Mouse (Mus musculus) C2C12 (cell line): ENCODE data around the gene Gm20388.
A peak's percentile ranks its signal among the peaks of the same experiment; 100 is the strongest.

ENCODE experiments used
- CTCF ChIP-seq: IDR thresholded peaks from one replicate; pipeline ENCODE4 v1.5.1; 2011; ENCODE audit not compliant: control insufficient read depth, insufficient read depth, insufficient read length
- MYOD1 ChIP-seq: IDR thresholded peaks from one replicate; pipeline ENCODE4 v1.6.1; 2011; ENCODE audit warnings: low read depth; ENCODE audit not compliant: control insufficient read depth, insufficient read length

GRCm38 (mm10) chr8:122259351-122259750, 2348.7 kb downstream of the Gm20388 start:
- TF ChIP-seq CTCF (peak; percentile 79), MYOD1 (no peak)
